Mouse (Mus musculus) lung, embryonic 15.5 days (tissue): ENCODE measurements around the gene Rab39. TPM values are rescaled to one million over a fixed set of nuclear protein-coding genes. Genes with fewer than 3 reads are reported as not detected.
A peak's percentile ranks its signal among the peaks of the same experiment; 100 is the strongest.

Experiments
- ATAC-seq: fragments of 200-750 bp; cut with Nextera tagmentation; 2 replicates; pipeline ENCODE4 v1.8.0; 2017; ENCODE audit warnings: moderate number of reproducible peaks, borderline replicate concordance; ENCODE audit not compliant: low FRiP score, low TSS enrichment; ENCODE audit errors: extremely low read depth
- H3K27ac ChIP-seq: fragments of 300-500 bp; sonication (generic); 2 replicates; pipeline ENCODE4 v1.5.1; 2015; ENCODE audit warnings: moderate library complexity, mild to moderate bottlenecking, inconsistent platforms
- H3K27me3 ChIP-seq: fragments of 300-500 bp; sonication (generic); 2 replicates; pipeline ENCODE4 v1.6.1; 2015; ENCODE audit warnings: inconsistent platforms
- H3K36me3 ChIP-seq: fragments of 300-500 bp; sonication (generic); 2 replicates; pipeline ENCODE4 v1.6.1; 2015; ENCODE audit warnings: inconsistent platforms
- H3K4me1 ChIP-seq: fragments of 300-500 bp; sonication (generic); 2 replicates; pipeline ENCODE4 v1.6.1; 2015; ENCODE audit warnings: inconsistent platforms
- H3K4me2 ChIP-seq: fragments of 300-500 bp; sonication (generic); 2 replicates; pipeline ENCODE4 v1.6.1; 2015; ENCODE audit warnings: inconsistent platforms, mild to moderate bottlenecking, moderate library complexity
- H3K4me3 ChIP-seq: fragments of 300-500 bp; sonication (generic); 2 replicates; pipeline ENCODE4 v1.5.1; 2015; ENCODE audit warnings: mild to moderate bottlenecking, inconsistent platforms
- H3K9ac ChIP-seq: fragments of 300-500 bp; sonication (generic); 2 replicates; pipeline ENCODE4 v1.6.1; 2015; ENCODE audit warnings: inconsistent platforms
- H3K9me3 ChIP-seq: fragments of 300-500 bp; sonication (generic); 2 replicates; pipeline ENCODE4 v1.6.1; 2016; ENCODE audit warnings: inconsistent platforms
- WGBS: fragments of 180-500 bp; shearing (Covaris S2); methylation state at CpG from one replicate; pipeline ENCODE4 v1.1.7; 2015; 5-methylcytosine and 5-hydroxymethylcytosine counted together
- polyA plus RNA-seq: library from polyadenylated mRNA; unstranded; fragments of >200 nt; fragmentation: Nextera tagmentation; extraction: Ambion mirVana; gene quantifications from 2 replicates; pipeline ENCODE4 v1.2.1, GENCODE M21; 2015

Gene Rab39
- polyA plus RNA-seq = 0.26 and 0.44 TPM in 2 replicates

DNA sequence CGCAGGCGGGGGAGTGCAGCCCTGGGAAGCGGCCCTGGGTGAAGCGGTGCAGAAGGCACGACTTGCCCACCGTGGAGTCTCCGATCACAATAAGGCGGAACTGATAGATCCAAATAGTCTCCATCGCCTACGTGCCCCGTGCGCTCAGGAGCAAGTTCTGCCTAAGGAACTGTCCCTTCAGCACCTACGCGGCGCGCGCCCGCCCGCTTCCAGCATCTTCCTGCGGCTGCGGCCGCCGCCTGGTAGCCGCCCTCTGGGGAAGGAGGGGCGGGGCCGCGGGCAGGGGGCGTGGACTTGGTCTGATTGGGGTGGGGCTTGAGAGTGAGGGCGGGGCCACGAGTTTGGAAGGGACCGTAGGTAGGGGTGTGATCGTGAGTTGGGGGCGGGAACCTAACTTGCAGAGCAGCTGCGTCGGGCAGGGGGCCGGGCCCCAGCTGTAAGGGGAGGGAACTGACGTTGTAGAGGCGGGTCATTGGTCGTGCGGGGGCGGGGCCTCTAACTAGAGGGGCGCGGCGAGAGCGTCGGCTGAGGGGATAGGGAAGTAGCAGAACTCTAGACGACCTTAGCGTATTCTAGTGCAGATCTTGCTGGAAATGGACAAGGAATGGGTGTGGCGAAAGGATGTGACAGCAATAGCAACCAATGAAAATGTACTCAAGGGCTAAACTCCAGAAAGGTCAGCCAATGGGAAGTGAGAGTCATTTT lies at the start of gene Rab39:
Gene Rab39, minus strand, starts transcription at position 241 of the 705 bp plus-strand sequence.
- peak within 1 kb of the TSS; percentile 41 for H3K4me3 ChIP-seq
- peaks cover 3% of the 10 kb centered on the region; the same call in 1 of the 2 replicates for H3K27me3 ChIP-seq
- peak; percentile 93 for ATAC-seq
- H3K9ac ChIP-seq = no peak within 1 kb of the TSS
- H3K9me3 ChIP-seq = no peaks in the 10 kb centered on the region
- WGBS = 2% methylated on average over 49 of the region's 49 CpGs
- H3K36me3 ChIP-seq = no peaks in the 10 kb centered on the region
- peaks cover 15% of the 10 kb centered on the region for H3K4me1 ChIP-seq
- H3K4me2 ChIP-seq = peak within 1 kb of the TSS; percentile 93
- no peak within 1 kb of the TSS for H3K27ac ChIP-seq

DNA sequence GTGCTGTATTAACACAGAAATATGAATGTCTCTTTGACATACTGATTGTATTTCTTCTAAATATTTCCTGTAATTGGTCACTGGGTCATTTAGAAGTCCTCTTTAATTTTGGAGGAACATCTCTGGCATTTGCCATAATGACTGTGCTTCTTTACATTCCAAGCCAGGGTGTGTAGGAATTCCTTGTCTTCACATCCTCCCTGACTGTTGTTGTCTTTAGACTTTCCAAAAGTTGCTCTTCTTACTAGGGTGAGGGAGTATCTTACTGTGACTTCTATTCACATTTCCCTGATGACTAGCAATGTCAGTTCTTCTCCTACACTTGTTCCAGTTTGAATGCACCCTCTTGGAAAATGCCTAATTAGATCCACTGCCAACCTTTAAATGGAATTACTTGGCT lies 48.8 kb upstream of the Rab39 start:
- Histone ChIP-seq H3K9ac (no peak overlapping the region), H3K4me3 (no peak overlapping the region), H3K27ac (no peak overlapping the region), H3K4me2 (no peak overlapping the region), H3K27me3 (peaks cover 3% of the 10 kb centered on the region; the same call in 1 of the 2 replicates), H3K9me3 (no peaks in the 10 kb centered on the region), H3K36me3 (no peaks in the 10 kb centered on the region), H3K4me1 (no peaks in the 10 kb centered on the region)
- no peak for ATAC-seq

DNA sequence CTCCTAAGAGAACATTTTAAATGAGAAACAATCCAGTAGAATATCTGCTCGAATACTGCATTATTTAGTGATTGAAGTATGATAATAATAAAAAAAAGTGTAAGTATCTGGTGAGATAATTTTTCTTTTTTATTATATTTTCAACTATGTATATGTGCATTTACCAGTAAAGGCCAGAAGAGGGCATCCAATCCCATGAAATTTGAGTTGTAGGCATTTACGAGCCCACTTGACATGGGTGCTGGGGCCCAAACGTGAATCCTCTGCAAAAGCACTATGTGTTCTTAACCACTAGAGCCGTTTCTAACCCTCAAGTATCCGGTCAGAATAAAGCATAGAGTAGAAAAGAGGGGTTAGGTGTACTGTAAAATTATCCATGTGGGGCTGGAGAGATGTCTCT lies 44.9 kb upstream of the Rab39 start:
- Histone ChIP-seq H3K27ac (no peak overlapping the region), H3K4me1 (no peaks in the 10 kb centered on the region), H3K9me3 (no peaks in the 10 kb centered on the region), H3K4me2 (no peak overlapping the region), H3K9ac (no peak overlapping the region), H3K36me3 (no peaks in the 10 kb centered on the region), H3K4me3 (no peak overlapping the region), H3K27me3 (peaks cover 3% of the 10 kb centered on the region; the same call in 1 of the 2 replicates)
- WGBS = 40% methylated on average over 5 of the region's 5 CpGs
- no peak for ATAC-seq

DNA sequence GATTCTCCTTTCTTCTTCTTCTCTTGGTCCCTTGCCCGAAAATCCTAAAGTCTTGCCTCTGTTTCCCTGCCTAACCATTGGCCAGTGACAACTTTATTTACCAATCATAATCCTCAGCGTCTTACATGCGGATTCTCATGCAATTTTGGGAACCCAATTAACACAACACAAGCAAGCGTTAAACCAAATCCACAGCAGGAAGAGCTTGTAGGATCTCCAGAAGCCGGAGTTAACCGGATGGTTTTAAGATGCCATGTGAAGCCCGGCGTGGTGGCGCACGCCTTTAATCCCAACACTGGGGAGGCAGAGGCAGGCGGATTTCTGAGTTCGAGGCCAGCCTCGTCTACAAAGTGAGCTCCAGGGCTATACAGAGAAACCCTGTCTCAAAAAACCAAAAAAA lies 44.4 kb upstream of the Rab39 start:
- Histone ChIP-seq H3K9me3 (no peaks in the 10 kb centered on the region), H3K27ac (no peak overlapping the region), H3K27me3 (peaks cover 3% of the 10 kb centered on the region; the same call in 1 of the 2 replicates), H3K36me3 (no peaks in the 10 kb centered on the region), H3K4me2 (no peak overlapping the region), H3K4me3 (no peak overlapping the region), H3K9ac (no peak overlapping the region), H3K4me1 (no peaks in the 10 kb centered on the region)
- no peak for ATAC-seq
- WGBS = 85% methylated on average over 13 of the region's 13 CpGs

DNA sequence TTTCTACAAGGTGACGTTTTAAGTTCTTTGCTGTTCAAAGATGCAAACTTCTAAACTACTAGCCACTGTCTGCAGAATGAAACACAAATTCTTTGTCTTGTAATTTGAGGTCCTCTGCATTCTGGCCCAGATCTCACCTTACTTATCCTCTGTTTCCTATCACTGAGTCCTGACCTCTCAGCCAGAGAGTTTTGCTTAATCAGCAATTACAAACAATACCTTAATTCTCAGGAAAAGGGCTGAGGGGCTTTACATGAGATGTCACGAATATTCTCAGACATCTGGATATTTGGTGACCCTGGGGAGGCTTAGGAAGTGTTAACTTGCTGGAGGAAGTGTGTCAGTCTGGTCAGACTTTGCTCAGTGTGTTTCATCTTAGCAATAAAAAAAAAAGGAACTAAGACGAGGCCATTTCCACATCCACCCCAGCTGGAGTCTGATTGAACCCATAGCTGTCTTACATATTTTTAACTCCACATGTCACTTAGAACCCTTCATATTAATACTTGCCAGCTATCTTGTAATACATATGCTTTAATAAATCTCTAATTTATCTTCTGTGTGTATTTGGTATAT lies 34.9 kb upstream of the Rab39 start:
- Histone ChIP-seq H3K36me3 (no peaks in the 10 kb centered on the region), H3K4me2 (no peak overlapping the region), H3K27ac (no peak overlapping the region), H3K27me3 (no peaks in the 10 kb centered on the region), H3K9me3 (no peaks in the 10 kb centered on the region), H3K9ac (no peak overlapping the region), H3K4me1 (no peaks in the 10 kb centered on the region), H3K4me3 (no peak overlapping the region)
- ATAC-seq = no peak
- WGBS = 38% methylated on average over 3 of the region's 3 CpGs

DNA sequence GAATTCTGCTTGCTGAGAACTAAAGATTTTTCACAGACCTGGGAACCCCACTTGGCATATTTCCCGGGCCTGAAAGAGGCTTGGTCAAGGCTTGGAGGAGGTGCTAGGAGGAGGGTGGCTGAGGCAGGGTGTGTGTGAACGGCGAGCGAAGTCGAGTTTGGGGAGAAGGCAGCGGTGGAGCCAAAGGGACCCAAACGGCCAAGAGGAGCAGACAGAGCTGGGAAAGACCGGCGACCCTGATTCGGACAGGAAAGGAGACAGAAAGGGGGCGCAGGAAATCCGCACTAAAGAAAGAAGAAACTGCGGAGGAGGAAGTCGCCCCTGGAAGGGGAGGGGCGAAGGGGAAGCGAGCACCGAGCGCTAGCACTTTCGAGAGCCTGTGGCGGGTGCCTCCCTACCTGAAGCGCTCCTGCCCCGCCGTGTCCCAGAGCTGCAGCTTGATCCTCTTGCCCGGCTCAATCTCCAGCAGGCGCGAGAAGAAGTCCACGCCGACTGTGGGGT lies 491 bp downstream of the Rab39 start:
- WGBS = 1% methylated on average over 28 of the region's 28 CpGs
- peak; percentile 40; the same call in 1 of the 2 replicates for ATAC-seq

DNA sequence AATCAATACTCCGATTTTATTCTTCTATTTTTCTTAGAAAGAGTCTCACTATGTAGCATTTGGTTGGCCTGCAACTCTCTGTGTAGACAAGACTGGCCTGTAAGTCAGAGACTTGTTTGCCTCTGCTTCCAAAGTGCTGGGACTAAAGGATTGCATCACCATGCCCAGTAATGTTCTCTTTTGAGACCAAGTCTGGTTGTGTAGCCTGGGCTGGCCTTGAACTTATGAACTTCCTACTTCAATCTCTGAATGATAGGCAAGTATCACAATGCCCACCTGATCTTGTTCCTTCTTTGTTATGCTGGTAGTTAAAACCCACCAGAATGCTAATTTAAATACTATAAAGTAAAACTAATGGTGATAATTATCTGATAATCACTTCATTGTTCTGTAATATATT lies 3.0 kb downstream of the Rab39 start:
- 91% methylated on average over 1 of the region's 1 CpGs for WGBS
- H3K36me3 ChIP-seq = no peaks in the 10 kb centered on the region
- no peak overlapping the region for H3K4me2 ChIP-seq
- ATAC-seq = no peak
- H3K27ac ChIP-seq = no peak overlapping the region
- H3K4me3 ChIP-seq = no peak overlapping the region
- H3K9me3 ChIP-seq = no peaks in the 10 kb centered on the region
- H3K27me3 ChIP-seq = peaks cover 3% of the 10 kb centered on the region; the same call in 1 of the 2 replicates
- peaks cover 15% of the 10 kb centered on the region for H3K4me1 ChIP-seq
- H3K9ac ChIP-seq = no peak overlapping the region

More for the DNA sequence above, 491 bp downstream of the Rab39 start:
- H3K27ac ChIP-seq = no peak overlapping the region
- peak overlapping the region; percentile 41 for H3K4me3 ChIP-seq
- H3K4me2 ChIP-seq = peak overlapping the region; percentile 93
- H3K9ac ChIP-seq = no peak overlapping the region
- H3K36me3 ChIP-seq = no peaks in the 10 kb centered on the region
- H3K9me3 ChIP-seq = no peaks in the 10 kb centered on the region
- peaks cover 3% of the 10 kb centered on the region; the same call in 1 of the 2 replicates for H3K27me3 ChIP-seq
- peaks cover 15% of the 10 kb centered on the region for H3K4me1 ChIP-seq

DNA sequence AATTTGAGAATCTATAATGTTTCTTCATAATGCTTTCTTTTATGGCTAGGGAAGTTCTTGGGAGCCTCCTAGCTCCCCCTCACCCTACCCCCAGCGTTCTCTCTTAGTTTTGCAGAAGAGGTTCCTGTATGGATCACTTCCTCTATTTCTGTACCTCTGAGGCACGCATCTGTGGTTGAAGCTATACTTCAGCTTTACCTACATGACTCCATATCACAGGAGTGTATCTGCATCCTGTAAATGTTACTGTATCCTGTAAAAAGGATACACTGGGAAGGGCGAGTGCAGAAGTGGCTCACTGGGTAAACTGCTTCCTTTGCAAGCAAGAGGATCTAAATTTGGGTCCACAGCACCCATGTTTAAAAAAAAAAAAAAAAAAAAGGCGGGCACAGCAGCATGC lies 5.5 kb downstream of the Rab39 start:
- Histone ChIP-seq H3K9ac (no peak overlapping the region), H3K27me3 (no peaks in the 10 kb centered on the region), H3K36me3 (no peaks in the 10 kb centered on the region), H3K4me3 (no peak overlapping the region), H3K4me1 (peaks cover 4% of the 10 kb centered on the region), H3K9me3 (no peaks in the 10 kb centered on the region), H3K4me2 (no peak overlapping the region), H3K27ac (no peak overlapping the region)
- WGBS = 62% methylated on average over 4 of the region's 4 CpGs
- ATAC-seq = no peak

DNA sequence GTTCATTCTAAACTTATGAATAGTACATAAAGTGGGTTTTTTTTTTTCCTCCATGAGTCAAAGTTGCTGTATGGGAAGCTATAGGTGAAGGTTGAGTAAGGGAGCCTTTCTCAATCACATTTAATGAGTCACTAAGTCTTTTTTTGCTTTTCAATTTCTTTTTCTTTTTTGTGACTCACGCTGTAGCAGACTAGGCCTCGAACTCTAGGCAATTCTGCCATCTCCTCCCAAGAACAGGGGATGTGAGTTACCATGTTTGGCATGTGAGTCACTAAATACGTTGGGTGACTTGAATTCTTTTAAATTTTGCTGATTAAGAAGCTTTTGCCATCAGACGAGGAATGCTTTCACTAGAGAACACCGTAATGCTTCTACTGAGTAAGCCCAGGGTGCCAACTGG lies 10.2 kb downstream of the Rab39 start:
- H3K27me3 ChIP-seq = no peaks in the 10 kb centered on the region
- no peak overlapping the region for H3K4me3 ChIP-seq
- H3K4me2 ChIP-seq = no peak overlapping the region
- no peak overlapping the region for H3K27ac ChIP-seq
- 78% methylated on average over 5 of the region's 5 CpGs for whole genome bisulfite sequencing
- no peaks in the 10 kb centered on the region for H3K4me1 ChIP-seq
- no peak for ATAC-seq
- no peak overlapping the region for H3K9ac ChIP-seq
- H3K36me3 ChIP-seq = no peaks in the 10 kb centered on the region
- no peaks in the 10 kb centered on the region for H3K9me3 ChIP-seq

DNA sequence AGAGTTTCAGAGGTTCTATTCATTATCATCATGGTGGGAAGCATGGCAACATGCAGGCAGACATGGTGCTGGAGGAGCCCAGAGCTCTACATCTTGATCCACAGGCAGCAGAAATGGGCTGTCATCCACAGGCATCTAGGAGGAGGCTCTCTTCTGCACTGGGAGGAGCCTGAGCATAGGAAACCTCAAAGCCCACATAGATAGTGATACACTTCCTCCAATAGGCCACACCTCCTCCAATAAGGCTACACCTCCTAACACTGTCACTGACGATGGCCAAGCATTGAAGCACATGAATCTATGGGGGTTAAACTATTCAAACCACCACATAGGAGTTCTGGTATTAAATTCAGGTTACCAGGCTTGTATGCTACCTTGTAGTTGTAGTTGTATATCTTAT lies 12.3 kb downstream of the Rab39 start:
- Histone ChIP-seq H3K4me2 (no peak overlapping the region), H3K4me1 (no peaks in the 10 kb centered on the region), H3K27me3 (no peaks in the 10 kb centered on the region), H3K36me3 (no peaks in the 10 kb centered on the region), H3K9me3 (no peaks in the 10 kb centered on the region), H3K9ac (no peak overlapping the region), H3K27ac (no peak overlapping the region), H3K4me3 (no peak overlapping the region)
- 53% methylated on average over 1 of the region's 1 CpGs for WGBS
- no peak for ATAC-seq

DNA sequence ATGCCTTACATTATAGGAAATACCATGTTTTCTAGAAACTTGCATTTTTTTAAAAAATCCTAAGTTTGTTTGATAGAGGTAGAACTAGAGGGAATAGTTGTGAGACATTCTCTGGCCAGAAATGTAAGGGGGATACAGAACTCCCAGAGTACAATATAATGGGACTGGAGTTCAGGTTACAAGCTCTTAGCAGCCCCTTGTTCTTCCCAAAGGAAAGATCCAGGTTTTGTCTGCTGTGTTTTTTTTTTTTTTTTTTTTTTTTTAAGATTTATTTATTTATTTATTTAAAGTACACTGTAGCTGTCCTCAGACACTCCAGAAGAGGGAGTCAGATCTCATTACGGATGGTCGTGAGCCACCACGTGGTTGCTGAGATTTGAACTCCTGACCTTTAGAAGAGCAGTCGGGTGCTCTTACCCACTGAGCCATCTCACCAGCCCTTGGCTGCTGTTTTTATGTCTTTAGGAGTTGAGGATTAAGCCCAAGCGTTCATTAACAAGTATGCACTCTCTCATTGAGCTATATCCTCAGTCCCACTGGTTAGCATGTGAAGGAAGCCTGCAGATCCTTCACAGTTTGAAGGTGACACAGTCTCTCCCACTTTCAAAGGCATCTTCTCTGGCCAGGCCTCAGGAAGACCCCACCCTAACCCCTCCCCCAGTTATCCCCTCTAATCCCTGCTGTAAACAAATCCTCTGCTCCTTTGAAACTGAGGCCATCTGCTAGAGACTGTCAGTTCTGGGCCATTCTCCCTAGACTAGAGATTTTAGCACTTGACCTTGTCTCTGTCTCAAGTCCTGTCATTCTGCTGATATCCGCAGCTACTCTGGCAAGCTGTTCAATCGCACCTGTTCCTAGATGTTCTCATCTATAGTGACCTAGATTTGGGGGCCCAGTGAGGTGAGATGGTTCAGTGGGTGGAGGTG lies 14.0 kb downstream of the Rab39 start:
- H3K4me1 ChIP-seq = no peaks in the 10 kb centered on the region
- no peak for ATAC-seq
- no peak overlapping the region for H3K9ac ChIP-seq
- H3K4me3 ChIP-seq = no peak overlapping the region
- H3K27me3 ChIP-seq = no peaks in the 10 kb centered on the region
- no peak overlapping the region for H3K4me2 ChIP-seq
- H3K9me3 ChIP-seq = no peaks in the 10 kb centered on the region
- WGBS = 34% methylated on average over 7 of the region's 7 CpGs
- no peaks in the 10 kb centered on the region for H3K36me3 ChIP-seq
- H3K27ac ChIP-seq = no peak overlapping the region
